Mouse (Mus musculus) spleen, adult 10 weeks (tissue): ENCODE results near the gene Cnga1. TPM values are rescaled to one million over a fixed set of nuclear protein-coding genes. Genes with fewer than 3 reads are reported as not detected.

Source experiments
- polyA plus RNA-seq: library from polyadenylated mRNA; stranded (reverse); fragments of 350-450 nt; fragmentation: Illumina TruSeq; extraction: RNeasy Lipid Tissue Mini Kit (QIAGEN cat#74804); gene quantifications from one replicate; pipeline ENCODE4 v1.2.3, GENCODE M21; 2015; ENCODE audit warnings: low replicate concordance; ENCODE audit not compliant: insufficient read depth

Gene Cnga1
- 3.6 TPM for polyA plus RNA-seq

GRCm38 (mm10) chr5:72644175-72644574 is at the start of gene Cnga1:
Gene Cnga1 (minus strand): TSS chr5:72644275.

GRCm38 (mm10) chr5:72647418-72647907 is 3.4 kb upstream of the Cnga1 start, which contains the start of gene Nipal1:
Gene Nipal1 (plus strand): TSS chr5:72647795.

GRCm38 (mm10) chr5:72587192-72587681 is 56.8 kb downstream of the Cnga1 start, which contains the start of gene Gm5868:
Gene Gm5868 (minus strand): TSS chr5:72587551.

GRCm38 (mm10) chr5:72580970-72581332 is 63.1 kb downstream of the Cnga1 start, which contains the start of gene Zar1:
Gene Zar1 (minus strand): TSS chr5:72581254.

GRCm38 (mm10) chr5:72559544-72560049 is 84.5 kb downstream of the Cnga1 start, which contains the start of gene Nfxl1:
Gene Nfxl1 (minus strand): TSS chr5:72559684.

Other genes starting within 250 kb of the Cnga1 start
- gene Corin, start 139.8 kb downstream of the Cnga1 start, polyA plus RNA-seq: 0.26 TPM
- 17.8 TPM for gene Nfxl1, start 84.6 kb downstream of the Cnga1 start, polyA plus RNA-seq
- not detected for gene Zar1, start 63.0 kb downstream of the Cnga1 start, polyA plus RNA-seq
- gene Gm5868, start 56.7 kb downstream of the Cnga1 start, polyA plus RNA-seq: not detected
- 2.1 TPM for gene Nipal1, start 3.5 kb upstream of the Cnga1 start, polyA plus RNA-seq
- 28.1 TPM for gene Txk, start 108.5 kb upstream of the Cnga1 start, polyA plus RNA-seq
- 64.8 TPM for gene Tec, start 224.2 kb upstream of the Cnga1 start, polyA plus RNA-seq